Mouse (Mus musculus) midbrain, embryonic 10.5 days (tissue): ENCODE results near the gene Daxx. TPM values are rescaled to one million over a fixed set of nuclear protein-coding genes. Genes with fewer than 3 reads are reported as not detected.

ENCODE experiments used
- DNase-seq: peaks from one replicate; pipeline ENCODE4 v3.0.0-alpha.2; 2017; ENCODE audit warnings: low spot score
- H3K27ac ChIP-seq: fragments of 300-500 bp; sonication (generic); replicated peaks from 2 replicates; pipeline ENCODE4 v1.5.1; 2016; ENCODE audit warnings: mild to moderate bottlenecking
- H3K27me3 ChIP-seq: fragments of 300-500 bp; sonication (generic); 2 replicates; pipeline ENCODE4 v1.6.1; 2016; ENCODE audit warnings: low read depth, mild to moderate bottlenecking; ENCODE audit not compliant: poor library complexity, severe bottlenecking
- H3K36me3 ChIP-seq: fragments of 300-500 bp; sonication (generic); 2 replicates; pipeline ENCODE4 v1.6.1; 2016; ENCODE audit warnings: mild to moderate bottlenecking, moderate library complexity
- H3K4me1 ChIP-seq: fragments of 300-500 bp; sonication (generic); 2 replicates; pipeline ENCODE4 v1.6.1; 2016
- H3K4me3 ChIP-seq: fragments of 300-500 bp; sonication (generic); 2 replicates; pipeline ENCODE4 v1.5.1; 2016; ENCODE audit warnings: mild to moderate bottlenecking, moderate library complexity
- H3K9me3 ChIP-seq: fragments of 300-500 bp; sonication (generic); replicated peaks from 2 replicates; pipeline ENCODE4 v1.6.1; 2016; ENCODE audit warnings: mild to moderate bottlenecking
- WGBS: fragments of 180-500 bp; shearing (Covaris S2); methylation state at CpG from one replicate; pipeline ENCODE4 v1.1.7; 2016; 5-methylcytosine and 5-hydroxymethylcytosine counted together
- microRNA-seq: library from miRNA; unstranded; fragments of <30 nt; microRNA quantifications from one replicate; pipeline ENCODE4, GENCODE M21; 2017
- polyA plus RNA-seq: library from polyadenylated mRNA; unstranded; fragments of >200 nt; fragmentation: Nextera tagmentation; extraction: Ambion mirVana; gene quantifications from 2 replicates; pipeline ENCODE4 v1.2.1, GENCODE M21; 2016

The Daxx gene
- polyA plus RNA-seq, 1 experiment from 2014 or later: 82.6 TPM

DNA sequence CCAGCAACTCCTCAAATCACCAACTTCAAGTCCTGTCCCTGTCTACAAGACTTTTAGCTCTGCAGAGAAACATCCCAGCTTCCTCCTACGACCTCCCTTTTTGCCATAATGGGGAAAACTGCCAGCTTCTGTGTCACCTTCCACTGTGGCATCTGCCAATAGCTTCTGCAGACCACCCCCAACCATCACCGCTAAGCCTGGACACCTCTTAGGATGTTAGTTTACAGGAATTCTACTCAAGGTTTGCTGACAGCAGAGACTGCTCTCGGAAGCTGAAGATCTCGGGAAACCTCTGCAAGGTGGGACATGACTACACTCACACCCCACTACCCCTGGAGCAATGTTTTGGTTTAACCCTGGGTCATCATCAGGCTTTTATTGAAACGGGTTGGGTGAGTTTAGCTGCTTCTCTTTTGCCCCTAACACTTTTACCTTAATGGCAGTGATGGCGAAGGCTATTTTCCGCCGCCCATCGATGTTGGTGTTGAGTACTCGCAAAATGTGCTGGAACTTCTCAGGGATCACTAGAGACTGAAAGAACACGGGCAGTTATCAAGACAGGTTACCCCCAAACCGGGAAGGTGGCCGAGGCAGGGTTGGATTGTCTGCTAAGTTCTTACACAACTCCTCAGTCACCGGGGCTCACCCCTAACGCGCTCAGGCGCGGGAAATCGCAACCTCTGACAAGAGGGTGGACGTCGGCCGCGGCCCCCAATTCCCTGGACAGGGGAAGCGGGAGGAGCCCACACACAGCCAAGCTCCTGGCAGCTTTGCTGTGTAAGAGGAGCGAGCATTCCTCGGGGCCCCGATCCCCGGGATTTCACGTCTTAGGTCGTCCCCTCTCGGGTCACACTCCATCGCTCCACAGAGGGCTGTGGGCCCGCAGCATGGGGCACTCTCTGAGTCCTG lies 45.7 kb downstream of the Daxx start:
- Histone ChIP-seq H3K4me1 (peaks cover 62% of the 10 kb centered on the region), H3K36me3 (peaks cover 66% of the 10 kb centered on the region)
- WGBS: under 1% methylated on average over 33 of the region's 33 CpGs

GRCm38 (mm10) chr17:33955555-33956214 lies 46.5 kb downstream of the Daxx start, which contains the start of the genes Vps52 and Rps18:
Gene Vps52, plus strand, starts transcription at chr17:33955812.
Gene Rps18, minus strand, starts transcription at chr17:33956001.
- Histone ChIP-seq H3K27me3 (no peaks in the 10 kb centered on the region), H3K9me3 (no peaks in the 10 kb centered on the region), H3K4me3 (peak within 1 kb of the TSS; percentile 99), H3K27ac (peak within 1 kb of the TSS; percentile 98), H3K36me3 (peaks cover 66% of the 10 kb centered on the region), H3K4me1 (peaks cover 55% of the 10 kb centered on the region)
- under 1% methylated on average over 50 of the region's 50 CpGs for whole genome bisulfite sequencing
- peak; percentile 95 for DNase-seq

More for the DNA sequence above, 45.7 kb downstream of the Daxx start:
- H3K9me3 ChIP-seq: no peaks in the 10 kb centered on the region
- no peaks in the 10 kb centered on the region for H3K27me3 ChIP-seq
- peak overlapping the region; percentile 99 for H3K4me3 ChIP-seq
- peak overlapping the region; percentile 98 for H3K27ac ChIP-seq
- no peak for DNase-seq

GRCm38 (mm10) chr17:33956336-33956735 lies 47.1 kb downstream of the Daxx start:
- Histone ChIP-seq H3K4me3 (peak overlapping the region; percentile 99), H3K9me3 (no peaks in the 10 kb centered on the region), H3K27me3 (no peaks in the 10 kb centered on the region), H3K27ac (peak overlapping the region; percentile 98), H3K36me3 (peaks cover 71% of the 10 kb centered on the region), H3K4me1 (peaks cover 48% of the 10 kb centered on the region)
- DNase-seq: no peak
- WGBS: 10% methylated on average over 10 of the region's 10 CpGs

GRCm38 (mm10) chr17:33957493-33957892 lies 48.3 kb downstream of the Daxx start:
- Histone ChIP-seq H3K9me3 (no peaks in the 10 kb centered on the region), H3K4me1 (peaks cover 37% of the 10 kb centered on the region), H3K27ac (no peak overlapping the region), H3K4me3 (peak overlapping the region; percentile 29; the same call in 1 of the 2 replicates), H3K36me3 (peaks cover 71% of the 10 kb centered on the region), H3K27me3 (no peaks in the 10 kb centered on the region)
- DNase-seq: no peak
- 87% methylated on average over 6 of the region's 6 CpGs for WGBS

- no peak for DNase-seq
- Histone ChIP-seq H3K4me1 (peaks cover 27% of the 10 kb centered on the region), H3K9me3 (no peaks in the 10 kb centered on the region), H3K27me3 (no peaks in the 10 kb centered on the region), H3K36me3 (peaks cover 71% of the 10 kb centered on the region), H3K27ac (no peak overlapping the region), H3K4me3 (no peak overlapping the region)
- 95% methylated on average over 11 of the region's 11 CpGs for WGBS
Measured at GRCm38 (mm10) chr17:33958451-33958850, 49.2 kb downstream of the Daxx start.

GRCm38 (mm10) chr17:33959135-33959534 lies 49.9 kb downstream of the Daxx start:
- H3K9me3 ChIP-seq: no peaks in the 10 kb centered on the region
- WGBS: 93% methylated on average over 13 of the region's 13 CpGs
- no peak overlapping the region for H3K27ac ChIP-seq
- H3K36me3 ChIP-seq: peaks cover 71% of the 10 kb centered on the region
- H3K27me3 ChIP-seq: no peaks in the 10 kb centered on the region
- peak overlapping the region; percentile 4; the same call in 1 of the 2 replicates for H3K4me3 ChIP-seq
- DNase-seq: no peak
- H3K4me1 ChIP-seq: peaks cover 20% of the 10 kb centered on the region

DNA sequence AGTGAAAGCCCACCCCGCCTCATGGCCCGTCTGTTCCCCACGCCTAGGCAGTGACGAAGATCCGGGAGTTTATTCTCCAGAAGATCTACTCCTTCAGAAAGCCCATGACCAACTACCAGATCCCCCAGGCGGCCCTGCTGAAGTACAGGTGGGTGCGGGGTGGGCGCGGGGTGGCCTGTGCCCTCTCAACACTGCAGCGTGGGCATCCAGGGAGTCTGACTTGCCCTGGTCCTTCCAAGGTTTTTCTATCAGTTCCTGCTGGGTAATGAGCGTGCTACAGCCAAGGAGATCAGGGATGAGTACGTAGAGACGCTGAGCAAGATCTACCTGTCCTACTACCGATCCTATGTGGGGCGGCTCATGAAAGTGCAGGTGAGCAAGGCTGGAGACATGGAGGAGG lies 50.7 kb downstream of the Daxx start:
- DNase-seq: no peak
- no peaks in the 10 kb centered on the region for H3K9me3 ChIP-seq
- H3K27me3 ChIP-seq: no peaks in the 10 kb centered on the region
- no peak overlapping the region for H3K4me3 ChIP-seq
- peaks cover 12% of the 10 kb centered on the region for H3K4me1 ChIP-seq
- 94% methylated on average over 15 of the region's 15 CpGs for WGBS
- H3K36me3 ChIP-seq: peaks cover 69% of the 10 kb centered on the region
- H3K27ac ChIP-seq: no peak overlapping the region

- Histone ChIP-seq H3K27ac (no peak overlapping the region), H3K36me3 (peaks cover 88% of the 10 kb centered on the region), H3K27me3 (no peaks in the 10 kb centered on the region), H3K4me1 (no peaks in the 10 kb centered on the region), H3K9me3 (no peaks in the 10 kb centered on the region), H3K4me3 (no peak overlapping the region)
- DNase-seq: no peak
- 91% methylated on average over 7 of the region's 7 CpGs for WGBS
Measured at GRCm38 (mm10) chr17:33962876-33963275, 53.7 kb downstream of the Daxx start.

Small RNA genes lying within 50 kb of the gene (microRNA-seq; reads per million reads assigned to microRNA genes)
- not detected for gene Gm27740

Other genes starting within 250 kb of the Daxx start
- 511 and 521 TPM in 2 replicates for gene Hnrnpm, start 222.6 kb upstream of the Daxx start, polyA plus RNA-seq
- 35.5 and 39.5 TPM in 2 replicates for gene March2, start 190.7 kb upstream of the Daxx start, polyA plus RNA-seq
- 363 and 422 TPM in 2 replicates for gene Rab11b, start 148.9 kb upstream of the Daxx start, polyA plus RNA-seq
- gene Angptl4, start 127.6 kb upstream of the Daxx start, polyA plus RNA-seq: 17.7 and 20.7 TPM in 2 replicates
- 24.6 and 29.4 TPM in 2 replicates for gene Kank3, start 98.9 kb upstream of the Daxx start, polyA plus RNA-seq
- 699 and 827 TPM in 2 replicates for gene Rps28, start 84.9 kb upstream of the Daxx start, polyA plus RNA-seq
- 496 and 518 TPM in 2 replicates for gene Ndufa7, start 84.8 kb upstream of the Daxx start, polyA plus RNA-seq
- 82.0 and 82.4 TPM in 2 replicates for gene Cd320, start 66.3 kb upstream of the Daxx start, polyA plus RNA-seq
- not detected in 2 replicates for gene Gm7029, start 35.6 kb upstream of the Daxx start, polyA plus RNA-seq
- gene Kifc1, start 18.8 kb upstream of the Daxx start, polyA plus RNA-seq: 7.8 and 9.4 TPM in 2 replicates
- 0.30 TPM in 1 of 2 replicates, not detected in the other for gene Platr17, start 4.3 kb upstream of the Daxx start, polyA plus RNA-seq
- gene Tapbp, start 6.5 kb downstream of the Daxx start, polyA plus RNA-seq: 14.9 and 17.3 TPM in 2 replicates
- 23.5 and 24.1 TPM in 2 replicates for gene Zbtb22, start 6.5 kb downstream of the Daxx start, polyA plus RNA-seq
- 43.1 and 46.9 TPM in 2 replicates for gene Rgl2, start 20.1 kb downstream of the Daxx start, polyA plus RNA-seq
- gene Pfdn6, start 30.9 kb downstream of the Daxx start, polyA plus RNA-seq: 214 and 240 TPM in 2 replicates
- gene Wdr46, start 31.2 kb downstream of the Daxx start, polyA plus RNA-seq: 47.8 and 52.5 TPM in 2 replicates
- gene B3galt4, start 42.1 kb downstream of the Daxx start, polyA plus RNA-seq: 4.1 and 6.4 TPM in 2 replicates
- 53.5 and 61.0 TPM in 2 replicates for gene Vps52, start 46.4 kb downstream of the Daxx start, polyA plus RNA-seq
- 1,339 and 1,576 TPM in 2 replicates for gene Rps18, start 46.6 kb downstream of the Daxx start, polyA plus RNA-seq
- 45.7 and 50.3 TPM in 2 replicates for gene H2-K1, start 90.9 kb downstream of the Daxx start, polyA plus RNA-seq
- gene Ring1, start 115.3 kb downstream of the Daxx start, polyA plus RNA-seq: 13.8 and 15.3 TPM in 2 replicates
- 120 and 128 TPM in 2 replicates for gene H2-Ke6, start 118.6 kb downstream of the Daxx start, polyA plus RNA-seq
- gene Slc39a7, start 122.3 kb downstream of the Daxx start, polyA plus RNA-seq: 221 and 227 TPM in 2 replicates
- gene Rxrb, start 122.4 kb downstream of the Daxx start, polyA plus RNA-seq: 54.0 and 56.9 TPM in 2 replicates
- gene Col11a2, start 130.0 kb downstream of the Daxx start, polyA plus RNA-seq: 0.92 and 1.1 TPM in 2 replicates
- gene H2-Oa, start 182.9 kb downstream of the Daxx start, polyA plus RNA-seq: 0.37 and 0.50 TPM in 2 replicates
- 6.4 and 9.5 TPM in 2 replicates for gene H2-DMa, start 210.1 kb downstream of the Daxx start, polyA plus RNA-seq
- gene Brd2, start 213.2 kb downstream of the Daxx start, polyA plus RNA-seq: 126 and 137 TPM in 2 replicates
- gene H2-DMb2, start 233.9 kb downstream of the Daxx start, polyA plus RNA-seq: 0.12 TPM in 1 of 2 replicates, not detected in the other
- 0.39 TPM in 1 of 2 replicates, not detected in the other for gene H2-DMb1, start 243.7 kb downstream of the Daxx start, polyA plus RNA-seq